Mouse (Mus musculus): ENCODE results near the gene Dcun1d2. TPM values are rescaled to one million over a fixed set of nuclear protein-coding genes. Genes with fewer than 3 reads are reported as not detected.

Gene Dcun1d2
- total RNA-seq, 2 experiments from 2014 or later: 10.6 to 14.6 TPM

GRCm38 (mm10) chr8:13263376-13263775 is 24.6 kb downstream of the Dcun1d2 start:
- no peak for ATAC-seq (ENCODE audit: poor library complexity, severe bottlenecking)

DNA sequence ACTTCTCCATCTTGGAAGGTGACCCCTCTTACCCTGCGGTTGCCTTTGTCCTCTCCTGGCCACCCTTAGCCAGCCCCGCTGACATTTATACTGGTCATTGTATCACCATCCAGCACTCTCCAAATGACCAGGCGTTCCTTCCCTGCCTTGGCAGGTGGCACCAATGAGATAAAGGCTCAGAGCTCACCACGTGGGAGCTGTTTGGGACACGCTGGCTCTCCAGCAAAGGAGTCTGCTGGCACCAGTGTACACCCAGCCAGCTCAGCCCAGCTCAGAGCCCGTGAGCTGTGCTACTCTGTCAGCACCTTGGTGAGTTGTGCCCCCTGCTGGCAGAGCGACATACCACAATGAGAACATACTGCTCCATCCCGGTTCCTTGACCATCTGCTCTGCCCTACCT is 33.9 kb downstream of the Dcun1d2 start, which contains the start of gene Adprhl1:
Gene Adprhl1 (minus strand): TSS at position 144 of the 400 bp plus-strand sequence.
- ATAC-seq (ENCODE audit: poor library complexity, severe bottlenecking): peak; percentile 71

GRCm38 (mm10) chr8:13253413-13253812 is 34.5 kb downstream of the Dcun1d2 start:
- no peak for ATAC-seq (ENCODE audit: poor library complexity, severe bottlenecking)

- no peak for ATAC-seq (ENCODE audit: poor library complexity, severe bottlenecking)
These were observed 35.1 kb downstream of the Dcun1d2 start for GRCm38 (mm10) chr8:13252837-13253236.

DNA sequence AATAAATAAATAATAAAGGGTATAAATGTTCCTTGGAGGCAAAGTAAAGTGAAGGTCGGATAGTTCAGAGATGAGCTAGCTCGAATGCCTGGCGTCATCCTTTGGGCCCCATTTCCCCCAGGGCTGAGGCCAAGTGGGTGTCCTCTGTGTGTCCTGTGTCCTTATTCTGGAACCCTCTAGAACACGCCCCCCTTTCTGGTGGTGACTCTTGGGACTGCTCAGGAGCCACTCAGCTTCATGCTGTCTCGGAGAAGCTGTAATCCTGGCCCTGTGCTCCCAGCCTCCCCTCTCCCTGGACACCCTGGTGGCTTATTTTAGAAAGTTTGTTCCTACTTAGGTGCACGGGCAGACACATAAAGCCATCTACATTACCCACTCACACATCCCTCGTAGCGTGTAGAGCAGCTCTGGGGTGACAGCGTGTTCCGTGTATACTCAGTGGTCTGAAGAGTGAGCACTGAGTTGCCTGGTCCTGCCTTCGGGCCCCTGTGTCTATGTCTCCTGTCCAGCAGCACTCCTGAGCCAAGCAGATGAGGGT is 43.5 kb downstream of the Dcun1d2 start:
- no peak for ATAC-seq (ENCODE audit: poor library complexity, severe bottlenecking)

DNA sequence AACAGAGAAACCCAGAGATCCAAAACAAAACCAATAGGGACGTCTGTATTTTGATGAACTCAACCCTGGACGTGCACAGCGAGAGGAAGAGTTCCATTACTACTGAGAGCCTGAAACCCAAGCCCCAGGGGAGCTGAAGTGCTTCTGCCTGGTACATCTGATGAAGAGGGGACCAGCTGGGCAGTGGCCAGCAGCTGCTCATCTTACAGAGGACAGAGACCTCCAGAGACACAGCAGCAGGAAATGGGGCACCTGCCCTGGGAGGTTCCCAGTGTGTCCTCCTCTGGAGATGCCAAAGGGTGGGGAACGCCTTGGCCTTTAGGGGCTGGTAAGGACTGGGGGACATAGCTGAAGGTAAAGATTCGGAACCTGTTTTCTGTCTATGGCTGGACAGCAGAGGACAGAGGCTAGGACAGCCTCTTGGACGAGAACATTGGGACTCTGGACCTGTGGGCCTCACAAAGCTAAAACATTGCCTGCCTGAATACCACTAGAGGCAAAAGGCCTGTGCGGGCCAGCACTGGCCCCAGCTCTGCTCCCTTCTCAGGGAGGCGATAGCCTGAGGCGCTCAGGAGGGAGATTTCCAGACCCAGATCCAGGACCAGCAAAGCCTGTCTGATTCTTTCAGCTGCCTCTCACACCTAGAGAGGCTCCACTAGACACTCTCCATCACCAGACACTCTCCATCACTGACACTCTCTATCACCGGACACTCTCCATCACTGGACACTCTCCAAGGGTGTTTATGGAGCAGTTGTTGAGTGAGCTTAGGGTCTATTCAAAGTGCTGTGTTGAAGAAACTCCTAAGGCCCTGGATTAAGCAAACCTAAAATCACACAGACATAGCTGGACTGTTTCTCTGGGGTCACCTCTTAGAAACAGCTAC is 44.7 kb downstream of the Dcun1d2 start:
- ATAC-seq (ENCODE audit: poor library complexity, severe bottlenecking): no peak

GRCm38 (mm10) chr8:13240691-13241090 is 47.2 kb downstream of the Dcun1d2 start:
- no peak for ATAC-seq (ENCODE audit: poor library complexity, severe bottlenecking)

- ATAC-seq (ENCODE audit: poor library complexity, severe bottlenecking): no peak
These were observed 47.9 kb downstream of the Dcun1d2 start for GRCm38 (mm10) chr8:13240055-13240454.

GRCm38 (mm10) chr8:13234803-13235202 is 53.1 kb downstream of the Dcun1d2 start:
- no peak for ATAC-seq (ENCODE audit: poor library complexity, severe bottlenecking)

- no peak for ATAC-seq (ENCODE audit: poor library complexity, severe bottlenecking)
These were observed 57.5 kb downstream of the Dcun1d2 start for GRCm38 (mm10) chr8:13230471-13230870.

DNA sequence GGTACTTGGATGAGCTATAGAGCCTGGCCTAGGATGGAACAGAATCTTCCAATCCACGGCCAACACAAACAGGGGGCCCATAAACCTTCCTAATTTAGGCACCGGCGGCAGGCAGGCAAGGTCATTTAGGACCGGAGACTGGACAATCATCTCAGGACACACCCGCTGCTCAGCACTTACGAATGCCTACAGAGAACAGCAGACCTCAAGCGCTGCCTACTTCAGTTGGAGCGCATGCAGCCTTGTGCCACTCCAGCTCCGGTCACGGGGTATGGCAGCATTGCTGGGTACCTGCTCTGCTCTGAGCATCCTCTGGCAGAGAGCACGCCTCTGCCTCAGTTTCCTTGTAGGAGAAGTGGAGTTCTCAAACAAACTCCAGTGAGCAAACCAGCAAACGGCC is 58.1 kb downstream of the Dcun1d2 start:
- no peak for ATAC-seq (ENCODE audit: poor library complexity, severe bottlenecking)

DNA sequence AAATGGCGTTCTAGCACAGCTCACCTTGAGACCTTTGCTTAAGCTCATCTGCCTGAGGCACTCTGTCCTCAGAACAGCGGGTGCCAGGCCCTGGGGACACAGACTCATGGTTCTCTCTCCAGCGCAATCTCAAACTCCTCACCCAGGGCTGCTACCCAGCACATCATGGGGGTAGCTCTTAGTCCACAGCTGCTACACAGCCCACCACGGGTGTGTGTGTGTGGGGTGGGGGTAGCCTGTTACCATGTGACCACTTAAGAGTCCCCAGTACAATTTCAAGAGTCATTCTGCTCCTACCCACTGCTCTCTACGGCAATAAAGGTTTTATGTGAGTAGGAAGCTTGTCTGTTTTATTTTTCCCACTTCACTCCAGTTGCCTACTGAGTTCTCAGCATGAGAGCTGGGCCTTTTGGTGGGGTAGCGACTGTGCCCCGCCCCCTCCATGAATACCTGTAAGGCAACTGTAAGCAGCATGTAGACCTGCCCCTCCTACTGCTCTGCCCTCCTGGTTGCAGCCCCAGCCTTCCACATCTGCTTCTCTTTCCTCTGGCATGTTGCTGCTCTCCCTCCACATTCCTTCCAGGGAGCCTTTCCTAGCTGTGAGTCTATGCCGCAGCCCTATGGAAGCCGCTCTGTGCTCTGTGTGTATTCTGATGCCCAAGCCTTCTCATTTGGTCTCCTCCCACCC is 58.9 kb downstream of the Dcun1d2 start:
- ATAC-seq (ENCODE audit: poor library complexity, severe bottlenecking): no peak

GRCm38 (mm10) chr8:13227184-13227583 is 60.7 kb downstream of the Dcun1d2 start:
- no peak for ATAC-seq (ENCODE audit: poor library complexity, severe bottlenecking)

DNA sequence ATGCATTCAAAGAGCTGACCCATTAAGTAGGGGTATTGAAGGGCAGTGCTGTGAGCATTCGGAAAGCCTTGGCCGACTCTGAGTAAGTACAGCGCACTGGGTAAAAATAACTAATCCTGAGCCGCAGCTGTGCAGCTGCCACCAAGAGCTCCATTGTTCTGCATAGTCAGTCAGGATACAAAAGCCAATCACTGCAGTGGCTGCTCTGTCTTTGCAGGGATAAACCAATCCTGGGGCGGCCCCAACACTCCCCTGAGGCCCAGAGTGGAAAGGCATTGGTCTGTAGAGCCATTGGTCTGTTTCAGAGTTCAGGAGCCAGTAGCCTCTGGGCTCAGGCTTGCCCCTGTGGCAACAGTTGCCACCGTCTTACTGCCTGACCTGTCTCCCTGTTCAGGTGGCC is 61.6 kb downstream of the Dcun1d2 start:
- ATAC-seq (ENCODE audit: poor library complexity, severe bottlenecking): no peak

DNA sequence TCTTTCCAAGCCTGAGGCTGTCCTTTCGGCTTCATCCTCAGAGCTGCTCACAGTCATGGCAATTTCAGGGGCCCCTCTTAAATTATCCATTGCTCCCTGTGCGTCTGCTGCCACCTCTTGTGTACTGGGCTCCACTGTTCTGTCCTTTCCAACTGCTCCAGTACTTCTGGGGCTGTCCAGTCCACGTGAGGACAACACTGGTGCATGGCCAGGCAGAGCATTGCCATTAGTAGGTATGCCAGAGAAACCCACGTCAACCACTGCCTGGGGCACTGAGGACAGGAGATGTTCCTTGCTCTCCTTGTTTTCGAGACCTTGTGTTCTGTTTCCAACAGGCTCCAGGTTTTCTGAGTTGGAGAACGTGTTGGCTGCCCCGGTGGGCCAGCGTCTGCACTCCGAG is 63.5 kb downstream of the Dcun1d2 start:
- ATAC-seq (ENCODE audit: poor library complexity, severe bottlenecking): no peak

DNA sequence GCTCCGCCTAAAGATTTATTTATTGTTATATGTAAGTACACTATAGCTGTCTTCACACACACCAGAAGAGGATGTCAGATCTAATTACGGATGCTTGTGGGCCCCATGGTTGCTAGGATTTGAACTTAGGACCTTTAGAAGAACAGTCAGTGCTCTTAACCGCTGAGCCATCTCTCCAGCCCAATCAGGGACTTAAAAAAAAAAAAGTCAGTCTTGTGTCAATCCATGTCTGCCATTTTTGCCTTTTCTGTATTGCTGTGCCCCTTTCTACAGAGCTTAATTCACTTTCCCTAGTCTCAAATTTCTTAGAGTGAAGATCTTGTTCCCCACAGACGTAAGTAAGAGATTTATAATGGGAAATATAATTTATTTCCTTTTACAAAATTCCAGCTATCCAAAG is 69.5 kb downstream of the Dcun1d2 start:
- no peak for ATAC-seq (ENCODE audit: poor library complexity, severe bottlenecking)

- no peak for ATAC-seq (ENCODE audit: poor library complexity, severe bottlenecking)
These were observed 69.9 kb downstream of the Dcun1d2 start for GRCm38 (mm10) chr8:13217986-13218385.

DNA sequence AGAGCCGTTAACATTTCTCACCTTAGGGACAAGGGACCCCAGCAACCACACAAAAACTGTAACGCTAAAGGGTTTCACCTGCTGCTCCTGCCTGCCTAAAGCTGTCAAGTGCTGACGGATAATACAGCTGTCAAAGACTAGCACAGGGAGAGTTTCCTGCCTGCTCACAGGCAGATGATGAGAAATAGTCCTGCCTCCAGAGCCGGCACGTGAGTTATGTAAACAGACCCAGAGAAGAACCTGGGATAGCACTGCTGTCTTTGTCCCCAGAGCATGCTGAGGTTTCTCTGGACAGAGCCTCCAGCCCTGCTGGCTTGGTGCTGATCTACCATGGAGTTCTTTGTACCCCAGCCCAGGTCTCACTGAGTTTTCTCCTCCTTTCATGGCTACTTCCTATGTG is 70.8 kb downstream of the Dcun1d2 start:
- ATAC-seq (ENCODE audit: poor library complexity, severe bottlenecking): no peak

- no peak for ATAC-seq (ENCODE audit: poor library complexity, severe bottlenecking)
These were observed 71.5 kb downstream of the Dcun1d2 start for GRCm38 (mm10) chr8:13216386-13216785.

DNA sequence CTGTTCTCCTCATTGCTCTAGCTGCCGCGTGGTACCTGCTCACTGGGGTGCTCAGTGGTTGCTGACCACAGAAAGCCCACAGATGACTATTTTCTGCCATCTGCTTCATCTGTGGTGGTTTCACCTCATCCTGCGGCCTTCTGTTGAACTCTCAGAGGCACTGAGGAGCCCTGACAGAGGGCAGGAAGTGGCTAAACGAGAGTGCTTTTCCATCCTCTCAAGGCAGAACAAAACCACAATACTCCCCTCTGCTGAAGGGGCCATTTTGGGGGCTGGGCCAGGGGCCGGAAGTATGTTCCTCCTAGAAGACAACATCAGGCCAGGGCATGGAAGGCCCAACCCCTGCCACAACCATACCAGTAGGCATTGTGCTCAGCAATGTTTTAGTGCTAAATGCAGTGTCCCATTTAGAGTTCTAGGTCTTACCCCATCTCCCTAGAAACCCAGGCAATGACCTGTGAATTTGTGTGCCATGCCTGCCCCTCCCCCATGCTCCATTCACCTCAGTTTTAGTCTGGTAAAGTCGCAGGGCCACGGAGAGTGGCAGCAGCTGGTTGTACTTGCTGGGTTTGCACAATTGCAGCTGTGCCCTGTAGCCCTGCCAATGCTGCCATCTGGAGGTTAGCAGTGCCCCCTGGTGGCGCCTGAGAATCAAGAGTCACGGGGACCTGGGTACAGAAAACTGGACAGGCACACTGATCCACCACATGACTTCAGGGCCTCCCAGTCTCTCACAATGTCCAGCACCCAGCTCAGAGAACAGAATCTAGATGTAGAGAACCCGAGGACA is 74.3 kb downstream of the Dcun1d2 start:
- peak; percentile 91 for ATAC-seq (ENCODE audit: poor library complexity, severe bottlenecking)

- ATAC-seq (ENCODE audit: poor library complexity, severe bottlenecking): no peak
These were observed 78.2 kb downstream of the Dcun1d2 start for GRCm38 (mm10) chr8:13209770-13210169.

Measured in megakaryocyte, adult 5-6 weeks (primary cell).